Mouse (Mus musculus): ENCODE data around the gene Fam193a.

GRCm38 (mm10) chr5:34488741-34489417 lies 119.1 kb downstream of the Fam193a start:
- TF ChIP-seq CTCF (IDR thresholded peaks at IDR 0.05; ENCODE audit: control insufficient read depth, insufficient read depth, low read length) (no peak), POLR2A (IDR thresholded peaks at IDR 0.05; ENCODE audit: borderline replicate concordance, control insufficient read depth, low read depth, low read length) (no peak)

Data from bone marrow, adult 2 months (tissue).